Mouse (Mus musculus) pancreas, adult 10 weeks (tissue): ENCODE results near the gene Vps36. TPM values are rescaled to one million over a fixed set of nuclear protein-coding genes. Genes with fewer than 3 reads are reported as not detected.

Source experiments
- polyA plus RNA-seq: library from polyadenylated mRNA; stranded (reverse); fragments of 350-450 nt; fragmentation: Illumina TruSeq; extraction: RNeasy Lipid Tissue Mini Kit (QIAGEN cat#74804); gene quantifications from one replicate; pipeline ENCODE4 v1.2.3, GENCODE M21; 2015; ENCODE audit warnings: low read depth, low replicate concordance; ENCODE audit not compliant: insufficient read depth

Vps36 gene
- 10.0 TPM for polyA plus RNA-seq

DNA sequence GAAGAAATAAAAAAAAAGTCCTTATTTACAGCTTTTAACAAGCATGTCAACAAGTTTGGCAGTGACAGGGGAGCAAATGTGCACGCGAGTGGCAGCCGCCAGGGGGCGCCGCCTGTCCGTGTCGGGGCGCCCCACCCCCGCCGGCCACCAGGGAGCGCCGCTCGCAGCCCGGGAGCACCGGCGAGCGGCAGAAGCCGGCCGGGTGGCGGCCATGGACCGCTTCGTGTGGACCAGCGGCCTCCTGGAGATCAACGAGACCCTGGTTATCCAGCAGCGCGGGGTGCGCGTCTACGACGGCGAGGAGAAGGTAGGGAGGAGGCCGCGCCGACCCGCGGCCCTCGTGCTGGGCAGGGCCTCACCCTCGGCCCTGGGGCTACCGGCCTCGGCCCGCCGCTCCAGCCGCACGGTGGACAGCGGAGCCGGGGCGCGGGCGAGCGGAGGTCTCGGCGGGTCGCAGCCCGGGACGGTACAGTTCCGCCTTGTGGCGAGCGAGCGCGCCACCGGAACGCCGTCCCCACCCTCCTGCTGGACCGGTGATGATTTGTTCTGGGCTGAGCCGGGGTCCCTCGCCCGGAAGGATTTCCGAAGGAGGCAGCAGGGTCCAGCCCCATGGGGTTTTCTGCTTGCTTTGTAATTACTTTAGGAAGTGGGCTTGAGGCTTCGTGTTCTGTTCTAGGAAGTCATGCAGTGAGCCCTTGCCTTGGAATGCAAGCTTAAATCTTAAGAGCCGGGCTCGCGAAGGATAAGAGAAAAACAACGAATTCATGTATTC is at the start of gene Vps36:
Gene Vps36, plus strand, starts transcription at position 150 of the 772 bp plus-strand sequence.

DNA sequence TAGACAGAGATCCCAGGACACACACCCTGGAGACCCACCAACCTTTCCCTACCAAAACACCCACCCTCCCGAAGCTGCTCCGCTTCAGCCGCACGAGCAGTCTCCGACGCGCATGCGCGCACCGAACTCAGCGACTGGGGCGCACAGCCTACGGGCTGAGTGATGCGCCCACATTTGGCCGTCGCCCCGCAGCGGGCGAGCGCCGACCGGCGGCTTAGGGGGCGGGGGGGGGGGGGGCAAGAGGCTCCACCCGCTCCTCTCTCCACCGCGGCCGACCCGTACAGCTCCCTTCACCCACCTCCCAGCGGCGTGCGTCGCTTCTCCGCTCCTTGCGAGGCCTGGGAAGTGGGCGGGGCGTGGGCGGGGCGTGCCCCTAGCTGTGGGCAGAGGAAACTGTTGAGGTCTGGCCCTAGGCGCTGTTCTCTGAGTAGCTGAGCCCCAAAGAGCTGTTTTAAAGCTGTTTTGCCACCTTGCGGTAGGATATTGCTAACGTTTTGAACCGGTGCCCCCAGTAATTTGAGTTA is 26.5 kb upstream of the Vps36 start, which contains the start of gene Nek3:
Gene Nek3, minus strand, starts transcription at position 356 of the 524 bp plus-strand sequence.

DNA sequence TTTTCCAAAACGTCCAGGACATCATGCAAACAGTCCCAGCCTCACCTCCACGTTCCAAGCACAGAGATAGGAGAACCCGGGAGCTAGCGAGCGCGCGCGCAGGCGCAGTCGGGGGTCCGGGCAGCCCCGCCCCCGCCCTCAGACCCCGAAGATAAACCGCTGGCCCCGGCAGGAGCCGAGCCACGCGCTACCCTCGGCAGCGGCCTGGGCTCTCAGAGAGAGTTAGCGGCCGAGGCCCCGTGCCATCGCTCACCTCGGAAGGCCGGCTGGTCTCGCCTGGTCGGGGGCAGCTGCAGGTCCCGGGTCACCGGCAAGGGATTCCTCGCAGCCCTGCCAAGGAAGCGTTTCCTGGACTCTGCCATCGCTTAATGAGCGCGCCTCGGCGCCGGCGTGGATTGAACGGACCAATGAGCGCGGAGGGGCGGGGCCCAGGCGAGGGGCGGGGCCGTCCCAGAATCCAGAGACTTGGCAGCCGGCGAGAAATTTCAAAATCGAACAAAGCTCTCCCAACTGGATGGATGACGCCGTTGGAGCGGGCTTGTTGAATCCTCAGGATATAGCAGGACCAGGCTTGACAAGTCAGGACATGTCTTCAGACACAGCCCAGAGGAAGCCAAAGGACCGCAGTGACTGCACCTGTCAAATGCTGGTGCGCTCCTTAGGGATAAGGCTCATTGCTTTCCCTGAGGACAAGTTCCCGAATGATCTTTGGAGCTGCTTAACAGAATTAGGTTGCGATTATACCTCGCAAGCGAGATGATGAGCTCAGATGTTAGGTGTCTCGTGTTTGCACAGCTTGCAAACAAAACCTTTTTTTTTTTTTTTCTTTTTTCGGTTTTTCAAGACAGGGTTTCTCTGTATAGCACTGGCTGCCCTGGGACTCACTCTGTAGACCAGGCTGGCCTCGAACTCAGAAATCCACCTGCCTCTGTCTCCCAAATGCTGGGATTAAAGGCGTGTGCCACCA is 6.9 kb upstream of the Vps36 start, which contains the start of gene Ckap2:
Gene Ckap2, minus strand, starts transcription at position 389 of the 967 bp plus-strand sequence.

DNA sequence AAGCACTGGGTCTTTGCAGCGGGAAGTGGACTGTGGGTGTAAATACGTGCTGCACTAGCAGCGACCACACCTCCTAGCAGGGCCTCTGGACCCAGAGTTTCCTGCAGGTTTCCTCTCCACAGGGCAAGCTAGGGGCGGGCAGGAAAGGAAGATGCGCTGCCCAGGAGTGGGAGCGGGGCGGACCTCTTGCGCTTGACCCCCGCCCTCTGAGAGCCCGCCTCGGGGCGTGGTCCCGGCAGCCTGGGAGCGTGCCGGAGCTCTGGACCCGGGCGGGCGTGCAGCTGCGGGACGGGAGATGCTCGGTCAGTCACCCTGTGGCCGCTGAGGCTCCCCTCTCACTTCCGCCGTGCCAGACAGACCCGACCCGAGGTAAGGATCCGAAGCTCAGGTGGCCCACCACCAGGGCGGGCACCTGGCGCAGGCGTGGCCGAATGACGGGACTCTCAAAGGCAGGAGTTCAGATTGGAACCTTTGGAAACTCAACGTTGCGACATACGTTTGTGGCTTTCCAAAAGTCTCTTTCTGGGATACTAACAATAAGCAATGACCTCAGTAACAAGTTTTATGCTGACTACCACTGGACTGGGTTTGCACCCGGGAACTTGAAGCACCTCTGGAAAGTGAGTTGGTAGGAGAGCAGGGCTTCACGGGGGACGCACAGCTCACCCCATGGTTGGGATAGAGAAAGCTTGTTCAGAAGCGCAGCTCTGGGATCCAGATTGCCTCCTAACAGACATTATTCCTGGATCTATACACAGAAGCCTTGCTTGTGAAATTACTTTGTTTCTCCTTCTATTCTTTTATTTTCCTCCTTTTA is 34.7 kb downstream of the Vps36 start, which contains the start of gene Thsd1:
Gene Thsd1, plus strand, starts transcription at position 253 of the 817 bp plus-strand sequence.

Other genes starting within 250 kb of the Vps36 start
- not detected for gene Defb13, start 246.0 kb upstream of the Vps36 start, polyA plus RNA-seq
- not detected for gene Fam90a1a, start 234.1 kb upstream of the Vps36 start, polyA plus RNA-seq
- not detected for gene Ccdc70, start 223.0 kb upstream of the Vps36 start, polyA plus RNA-seq
- gene Atp7b, start 132.5 kb upstream of the Vps36 start, polyA plus RNA-seq, result 0.17 TPM
- 2.9 TPM for gene Alg11, start 132.1 kb upstream of the Vps36 start, polyA plus RNA-seq
- not detected for gene Nek5, start 67.8 kb upstream of the Vps36 start, polyA plus RNA-seq
- 2.4 TPM for gene Nek3, start 26.4 kb upstream of the Vps36 start, polyA plus RNA-seq
- gene Ckap2, start 7.0 kb upstream of the Vps36 start, polyA plus RNA-seq, result not detected
- 2.5 TPM for gene Thsd1, start 34.5 kb downstream of the Vps36 start, polyA plus RNA-seq
- not detected for gene Tpte, start 90.6 kb downstream of the Vps36 start, polyA plus RNA-seq
- 3.0 TPM for gene Slc25a15, start 205.8 kb downstream of the Vps36 start, polyA plus RNA-seq
- gene Mrps31, start 218.6 kb downstream of the Vps36 start, polyA plus RNA-seq, result 3.2 TPM